Mouse (Mus musculus) ES-E14 (cell line): ENCODE results near the gene Gpc2. TPM values are rescaled to one million over a fixed set of nuclear protein-coding genes. Genes with fewer than 3 reads are reported as not detected.

Experiments
- DNase-seq: peaks from one replicate; pipeline ENCODE4 v3.0.0-alpha.2; 2013; ENCODE audit warnings: low read depth, low spot score
- H3K27ac ChIP-seq: 2 replicates; pipeline ENCODE4 v1.5.1; 2012; ENCODE audit warnings: low read depth, mild to moderate bottlenecking, low read length, moderate library complexity, mixed read lengths; ENCODE audit not compliant: poor library complexity, insufficient read depth, severe bottlenecking
- H3K36me3 ChIP-seq: 2 replicates; pipeline ENCODE4 v1.6.1; 2012; ENCODE audit warnings: mild to moderate bottlenecking, low read length, moderate library complexity, mixed read lengths; ENCODE audit not compliant: control insufficient read depth, poor library complexity, insufficient read depth, severe bottlenecking
- H3K4me1 ChIP-seq, 2 experiments: fragments of 150-350 bp in 1 of 2; sonication (generic) in 1 of 2; 2 replicates each; pipeline ENCODE4 v1.6.1; 2012; ENCODE audit warnings: low read length in 2 of 2, mild to moderate bottlenecking in 1 of 2, mixed read lengths in 1 of 2; ENCODE audit not compliant: control insufficient read depth in 2 of 2, insufficient read depth in 2 of 2, poor library complexity in 1 of 2
- H3K4me3 ChIP-seq, 2 experiments: fragments of 150-350 bp in 1 of 2; sonication (generic) in 1 of 2; 2 replicates each; pipeline ENCODE4 v1.5.1; 2012; ENCODE audit warnings: low read length in 2 of 2, low read depth in 1 of 2, mild to moderate bottlenecking in 1 of 2, mixed read lengths in 1 of 2; ENCODE audit not compliant: insufficient read depth in 1 of 2, poor library complexity in 1 of 2, severe bottlenecking in 1 of 2
- H3K9ac ChIP-seq: 2 replicates; pipeline ENCODE4 v1.6.1; 2012; ENCODE audit warnings: low read depth, mild to moderate bottlenecking, low read length, mixed read lengths; ENCODE audit not compliant: poor library complexity, insufficient read depth, severe bottlenecking
- H3K9me3 ChIP-seq: fragments of 150-350 bp; sonication (generic); 2 replicates; pipeline ENCODE4 v1.6.1; 2012; ENCODE audit warnings: low read depth, mild to moderate bottlenecking, low read length; ENCODE audit not compliant: control insufficient read depth, insufficient read depth
- CHD2 ChIP-seq: IDR thresholded peaks from 2 replicates; pipeline ENCODE4 v1.6.1; 2014; ENCODE audit warnings: mild to moderate bottlenecking, low read depth, low read length, inconsistent platforms
- HCFC1 ChIP-seq: IDR thresholded peaks from 2 replicates; pipeline ENCODE4 v1.6.1; 2012; ENCODE audit warnings: low read length, inconsistent platforms, borderline replicate concordance; ENCODE audit not compliant: insufficient read depth
- MAFK ChIP-seq: IDR thresholded peaks from 2 replicates; pipeline ENCODE4 v1.6.1; 2014; ENCODE audit warnings: mild to moderate bottlenecking, low read depth, low read length, inconsistent platforms; ENCODE audit not compliant: insufficient read depth
- ZC3H11A ChIP-seq: IDR thresholded peaks from 2 replicates; pipeline ENCODE4 v1.6.1; 2012; ENCODE audit warnings: low read depth, mild to moderate bottlenecking, inconsistent platforms, low read length, borderline replicate concordance
- ZNF384 ChIP-seq: IDR thresholded peaks from 2 replicates; pipeline ENCODE4 v1.6.1; 2012; ENCODE audit warnings: low read depth, low read length, inconsistent platforms
- in situ Hi-C, 2 experiments: fragments of 600-800 bp; cut with MboI; formaldehyde crosslinking; loops; one replicate each; pipeline ENCODE4 v1.15.1; 2025; ENCODE audit warnings: low sequenced_read_pairs in 2 of 2, inconsistent platforms in 1 of 2; ENCODE audit not compliant: unreplicated experiment in 2 of 2
- total RNA-seq: library from RNA; depleted of rRNA; stranded (reverse); fragments of 300-350 nt; gene quantifications from 2 replicates; pipeline ENCODE4 v1.2.3, GENCODE M21; 2012

The Gpc2 gene
- total RNA-seq, 1 experiment = 14.9 TPM

GRCm38 (mm10) chr5:138291638-138292037 is 11.8 kb upstream of the Gpc2 start:
- no peaks in the 10 kb centered on the region for H3K9me3 ChIP-seq
- in situ Hi-C loops = no loop called here
- DNase-seq = no peak
- H3K4me1 ChIP-seq = no peaks in the 10 kb centered on the region
- H3K36me3 ChIP-seq = peaks cover 11% of the 10 kb centered on the region
- H3K27ac ChIP-seq = no peak overlapping the region
- no peak overlapping the region for H3K9ac ChIP-seq
- TF ChIP-seq CHD2 (no peak), ZNF384 (no peak), HCFC1 (no peak), ZC3H11A (no peak), MAFK (no peak)
- H3K4me3 ChIP-seq = no peak overlapping the region

DNA sequence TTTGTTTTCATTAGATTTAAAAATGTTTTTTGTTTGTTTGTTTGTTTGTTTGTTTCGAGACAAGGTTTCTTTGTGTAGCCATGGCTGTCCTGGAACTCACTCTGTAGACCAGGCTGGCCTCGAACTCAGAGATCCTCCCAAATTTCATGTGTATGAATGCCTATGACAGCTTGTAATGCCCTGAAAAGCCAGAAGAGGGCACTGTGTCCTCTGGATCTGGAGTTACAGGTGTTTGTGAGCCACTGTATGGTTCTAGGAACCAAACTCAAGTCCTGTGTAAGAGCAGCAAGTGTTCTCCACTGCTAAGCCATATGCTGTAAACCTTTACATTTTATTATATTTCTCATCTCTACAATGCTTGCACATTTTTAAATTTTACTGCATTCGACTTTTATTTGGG is 8.1 kb upstream of the Gpc2 start:
- no peak for DNase-seq
- H3K27ac ChIP-seq = no peak overlapping the region
- H3K9ac ChIP-seq = no peak overlapping the region
- no peaks in the 10 kb centered on the region for H3K4me1 ChIP-seq
- peaks cover 9% of the 10 kb centered on the region for H3K36me3 ChIP-seq
- in situ Hi-C loops = no loop called here
- H3K4me3 ChIP-seq = no peak overlapping the region
- no peaks in the 10 kb centered on the region for H3K9me3 ChIP-seq
- TF ChIP-seq MAFK = no peak
- no peak for TF ChIP-seq ZC3H11A
- no peak for TF ChIP-seq ZNF384
- no peak for TF ChIP-seq CHD2
- TF ChIP-seq HCFC1 = no peak

- no peak overlapping the region for H3K27ac ChIP-seq
- no peak overlapping the region for H3K4me3 ChIP-seq
- H3K4me1 ChIP-seq = peaks cover 0 to 5% of the 10 kb centered on the region in 2 experiments; a peak in 1 of 4 replicates
- in situ Hi-C loops = no loop called here
- TF ChIP-seq ZNF384 = no peak
- TF ChIP-seq ZC3H11A = no peak
- TF ChIP-seq CHD2 = no peak
- TF ChIP-seq HCFC1 = no peak
- no peak for TF ChIP-seq MAFK
- H3K9me3 ChIP-seq = no peaks in the 10 kb centered on the region
- DNase-seq = no peak
- H3K9ac ChIP-seq = no peak overlapping the region
- H3K36me3 ChIP-seq = peaks cover 6% of the 10 kb centered on the region; the same call in 1 of the 2 replicates
These were observed 3.7 kb upstream of the Gpc2 start for GRCm38 (mm10) chr5:138283540-138283939.

GRCm38 (mm10) chr5:138281798-138282197 is 2.0 kb upstream of the Gpc2 start:
- Histone ChIP-seq H3K9me3 (no peaks in the 10 kb centered on the region), H3K27ac (no peak overlapping the region), H3K4me1 (peaks cover 0 to 5% of the 10 kb centered on the region in 2 experiments; a peak in 1 of 4 replicates), H3K9ac (no peak overlapping the region), H3K4me3 (no peak overlapping the region), H3K36me3 (peaks cover 6% of the 10 kb centered on the region; the same call in 1 of the 2 replicates)
- in situ Hi-C loops = no loop called here
- TF ChIP-seq HCFC1 = no peak
- TF ChIP-seq ZC3H11A = no peak
- no peak for TF ChIP-seq MAFK
- TF ChIP-seq CHD2 = no peak
- TF ChIP-seq ZNF384 = no peak
- DNase-seq = no peak

- DNase-seq = no peak
- TF ChIP-seq MAFK (no peak), ZNF384 (0 out of 2 replicates have a peak, but pooled peaks have one; percentile 60), CHD2 (no peak; the same call in 1 of the 2 replicates)
- peak overlapping the region; percentile 41 to 66 for H3K4me3 ChIP-seq
- in situ Hi-C loops = no loop called here
- H3K9me3 ChIP-seq = no peaks in the 10 kb centered on the region
- H3K4me1 ChIP-seq = peaks cover 2 to 6% of the 10 kb centered on the region in 2 experiments; a peak in 1 of 4 replicates
- H3K36me3 ChIP-seq = peaks cover 4% of the 10 kb centered on the region; the same call in 1 of the 2 replicates
- H3K27ac ChIP-seq = no peak overlapping the region
- H3K9ac ChIP-seq = peak overlapping the region; percentile 81; the same call in 1 of the 2 replicates
These were observed 1.0 kb upstream of the Gpc2 start for GRCm38 (mm10) chr5:138280829-138281228.
